Mouse (Mus musculus) gastrocnemius, postnatal 25 days (tissue): Measurements from ENCODE around the gene Mpdu1. TPM values are rescaled to one million over a fixed set of nuclear protein-coding genes. Genes with fewer than 3 reads are reported as not detected.
"Not testable (repeated sequence)": the region's sequence is repeated elsewhere in the genome, so short reads cannot be mapped to it uniquely, and the experiment has no call there.

Experiments
- DNase-seq: peaks from one replicate; pipeline ENCODE4 v3.0.0; 2022
- total RNA-seq, 2 experiments: library from RNA; stranded (reverse); gene quantifications; 1 replicate in 1 of 2; 2 replicates in 1 of 2; pipeline ENCODE4 v1.2.3; 2021

Gene Mpdu1
- total RNA-seq, 2 experiments from 2014 or later, result 6.6 to 10.0 TPM

DNA sequence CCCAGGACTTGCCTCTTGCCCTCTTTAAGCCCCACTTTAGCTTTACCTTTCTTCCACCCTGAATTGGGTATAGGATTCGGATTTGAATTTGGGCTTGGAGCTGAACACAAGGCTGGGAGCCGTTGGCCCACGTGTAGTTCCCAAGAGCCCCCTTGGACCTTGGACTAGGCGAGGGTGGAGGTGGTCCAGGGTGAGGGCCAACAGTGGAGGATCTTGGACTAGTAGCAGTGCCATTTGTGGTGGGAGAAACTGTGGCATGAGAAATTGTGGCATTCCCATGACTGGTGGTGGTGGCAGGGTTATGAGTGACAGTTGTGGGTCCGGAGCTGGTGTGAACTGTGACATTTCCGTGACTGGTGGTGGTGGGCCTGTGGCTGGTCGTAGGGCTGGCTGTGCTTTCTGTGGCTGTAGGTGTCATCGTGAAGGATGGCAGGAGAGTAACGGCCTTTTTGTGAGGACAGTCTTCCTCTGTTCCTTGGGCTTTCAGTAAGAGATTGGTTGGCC, 3.1 kb upstream of the Mpdu1 start:
- no peak for DNase-seq

DNA sequence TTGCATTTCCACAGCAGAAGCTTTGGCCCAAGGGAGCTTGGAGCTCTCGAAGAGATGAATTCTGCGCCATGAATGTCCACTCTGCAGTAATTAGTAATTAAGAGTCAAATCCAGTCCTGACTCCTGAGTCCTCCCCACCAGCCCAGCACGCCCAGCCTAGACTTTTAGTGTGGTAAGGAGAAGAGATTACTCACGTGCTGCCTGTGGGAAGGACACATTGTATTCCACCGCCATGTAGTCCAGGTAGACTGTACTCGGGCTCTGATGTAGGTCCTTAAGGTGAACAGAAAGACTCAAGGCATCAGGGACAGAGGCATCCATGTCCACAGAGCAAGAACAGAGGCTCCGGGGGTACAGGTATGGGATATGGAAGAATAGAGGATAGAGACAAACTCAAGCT, 2.4 kb upstream of the Mpdu1 start:
- DNase-seq, result no peak

DNA sequence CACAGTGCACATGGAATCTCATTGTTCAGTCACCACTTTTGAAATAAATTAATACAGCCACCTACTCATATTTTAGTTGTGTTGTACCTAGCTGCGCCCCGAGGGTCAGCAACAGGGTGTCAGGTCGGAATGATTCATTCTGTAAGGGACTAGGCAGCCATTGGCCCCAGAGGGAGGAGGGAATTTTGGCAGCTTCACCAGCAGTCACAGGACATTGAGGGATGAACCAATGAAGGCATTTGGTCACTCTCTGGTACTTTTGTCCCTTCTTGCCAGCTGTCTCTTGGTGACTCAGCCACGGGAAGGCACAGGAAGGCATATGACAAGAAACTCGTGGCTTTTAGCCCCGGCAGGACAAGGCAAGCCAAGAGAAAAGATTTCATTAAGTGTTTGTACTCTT, 1.4 kb upstream of the Mpdu1 start:
- DNase-seq, result peak; percentile 20

DNA sequence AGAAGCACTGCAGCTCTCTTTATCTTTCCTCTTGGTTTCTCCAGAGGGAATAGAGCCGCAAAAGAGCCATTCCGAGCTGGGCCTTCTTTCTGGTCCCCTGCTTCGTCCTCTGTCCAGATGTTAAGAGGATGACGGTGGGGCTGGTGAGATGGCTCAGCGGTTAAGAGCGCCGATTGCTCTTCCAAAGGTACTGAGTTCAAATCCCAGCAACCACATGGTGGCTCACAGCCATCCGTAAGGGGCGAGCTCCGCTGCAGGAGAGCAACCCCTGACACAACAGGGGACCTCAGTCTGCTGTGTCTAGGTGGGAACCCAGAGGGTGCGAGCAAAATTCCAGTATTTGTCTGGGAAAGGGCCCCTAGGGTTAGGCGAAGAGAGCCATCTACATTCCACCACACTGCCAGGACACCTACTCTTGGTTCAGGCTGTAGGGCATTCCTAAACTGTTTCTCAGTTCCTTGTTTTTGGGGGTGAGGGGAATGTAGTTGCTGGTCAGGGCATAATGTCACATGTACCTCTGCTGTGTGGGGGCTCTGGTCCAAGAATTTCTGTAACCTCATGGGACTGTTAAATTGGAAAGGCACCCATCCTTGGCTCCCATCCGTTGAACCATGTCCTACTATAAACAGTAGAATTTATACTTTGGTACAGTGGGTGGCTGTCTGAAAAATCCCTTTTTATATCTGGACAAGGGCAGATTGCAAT, 677 bp upstream of the Mpdu1 start:
- no peak for DNase-seq

DNA sequence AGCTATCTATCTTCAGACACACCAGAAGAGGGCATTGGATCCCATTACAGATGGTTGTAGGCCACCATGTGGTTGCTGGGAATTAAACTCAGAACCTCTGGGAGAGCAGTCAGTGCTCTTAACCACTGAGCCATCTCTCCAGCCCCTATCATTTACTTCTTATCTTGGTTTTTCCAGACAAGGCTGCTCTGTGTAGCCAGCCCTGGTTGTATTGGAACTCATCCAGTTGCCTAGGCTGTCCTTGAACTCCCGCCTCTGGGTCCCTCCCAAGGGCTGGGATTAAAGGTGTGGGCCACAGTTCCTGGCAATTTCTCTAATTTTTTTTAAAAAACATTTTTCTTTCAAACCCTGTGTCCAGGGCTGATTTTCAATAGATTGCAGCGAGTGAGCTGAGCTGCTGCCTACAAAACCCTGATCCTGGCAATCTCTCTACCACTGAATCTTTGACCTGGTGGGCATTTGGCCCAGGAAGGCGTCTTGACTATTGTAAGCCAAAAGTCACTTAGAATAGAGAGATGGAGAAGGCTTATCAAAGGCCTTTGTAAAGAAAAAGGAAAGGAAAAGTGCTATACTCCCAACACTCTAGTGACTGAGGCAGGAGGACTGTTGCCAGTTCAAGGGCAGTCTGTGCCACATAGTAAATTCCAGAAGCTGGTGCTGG, 1.1 kb downstream of the Mpdu1 start:
- no peak for DNase-seq

DNA sequence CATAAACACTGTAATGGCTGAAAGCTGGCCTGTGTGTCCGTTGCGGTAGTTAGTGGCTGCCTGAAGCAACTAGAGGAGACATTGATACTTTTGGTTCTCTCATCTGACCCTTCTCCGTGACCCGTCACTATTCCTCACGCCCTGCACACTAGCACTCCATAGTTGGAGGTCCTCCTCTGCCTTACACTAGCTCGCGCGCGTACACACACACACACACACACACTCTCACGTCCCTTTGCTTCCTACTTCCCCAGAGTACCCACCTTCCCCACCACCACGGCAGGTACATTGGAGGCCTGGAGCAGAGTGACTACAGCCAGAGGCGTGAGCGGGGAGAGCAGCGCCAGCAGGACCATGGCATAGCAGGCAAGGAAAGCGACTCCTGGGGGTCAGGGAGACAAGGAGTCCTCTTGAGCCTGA, 5.0 kb downstream of the Mpdu1 start:
- no peak for DNase-seq

DNA sequence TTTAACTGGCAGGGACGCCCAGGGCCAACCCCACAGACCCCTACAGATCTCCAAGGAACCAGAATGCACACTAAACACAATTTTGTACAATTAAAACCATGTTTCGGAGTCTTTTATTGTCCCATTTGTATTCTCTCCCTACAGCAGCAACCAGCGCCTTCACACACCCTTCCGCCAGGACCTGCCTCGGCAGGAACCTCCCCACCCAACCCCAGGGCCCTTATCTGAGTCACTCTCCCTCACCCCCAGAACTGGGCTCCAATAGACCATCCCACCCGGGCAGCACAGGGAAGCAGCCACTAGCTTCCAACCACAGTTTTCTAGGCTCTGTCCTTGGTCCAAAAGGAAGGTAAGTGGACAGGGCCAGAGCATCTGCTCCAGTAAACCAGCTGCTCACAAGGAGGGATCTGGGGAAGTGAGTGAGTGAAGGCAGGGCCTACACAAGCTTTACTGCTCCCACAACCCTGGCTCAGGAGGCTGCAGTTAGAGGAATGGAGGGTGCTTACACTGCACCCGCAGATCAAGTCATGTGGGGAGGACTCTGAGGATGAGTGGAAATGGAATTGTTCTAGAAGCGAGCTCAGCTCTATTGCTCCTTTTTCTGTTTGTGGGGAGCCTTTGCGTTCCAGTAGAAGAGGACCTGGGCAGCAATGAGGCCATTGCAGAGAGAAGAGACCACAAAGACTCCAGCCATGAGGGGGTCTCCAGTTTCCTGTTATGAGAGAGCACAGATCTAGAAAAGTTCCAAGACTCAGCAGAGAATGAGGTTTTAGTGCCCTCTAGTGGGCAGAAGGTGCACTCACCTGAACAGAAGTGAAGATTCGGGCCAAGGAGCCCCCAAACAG, 5.6 kb downstream of the Mpdu1 start:
- DNase-seq, result no peak

DNA sequence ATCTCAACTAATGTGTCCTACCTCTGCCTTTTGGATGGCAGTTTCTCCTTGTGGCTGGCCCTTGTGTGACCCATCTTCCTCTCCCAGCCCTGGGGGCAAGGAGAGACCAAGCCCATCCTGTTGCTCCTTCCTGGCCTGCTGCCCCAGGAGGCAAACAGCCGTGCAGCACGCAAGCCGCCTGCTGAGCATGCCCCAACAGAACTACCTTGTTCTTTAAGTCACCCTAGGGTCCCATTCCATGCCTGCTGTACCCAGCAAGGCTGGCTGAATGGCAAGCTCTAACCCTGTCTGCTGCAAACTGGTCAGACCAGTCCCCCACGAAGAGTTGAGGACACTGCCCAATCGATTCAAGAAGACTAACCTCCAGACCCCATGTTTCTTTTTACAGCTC, 6.4 kb downstream of the Mpdu1 start:
- DNase-seq, result no peak

DNA sequence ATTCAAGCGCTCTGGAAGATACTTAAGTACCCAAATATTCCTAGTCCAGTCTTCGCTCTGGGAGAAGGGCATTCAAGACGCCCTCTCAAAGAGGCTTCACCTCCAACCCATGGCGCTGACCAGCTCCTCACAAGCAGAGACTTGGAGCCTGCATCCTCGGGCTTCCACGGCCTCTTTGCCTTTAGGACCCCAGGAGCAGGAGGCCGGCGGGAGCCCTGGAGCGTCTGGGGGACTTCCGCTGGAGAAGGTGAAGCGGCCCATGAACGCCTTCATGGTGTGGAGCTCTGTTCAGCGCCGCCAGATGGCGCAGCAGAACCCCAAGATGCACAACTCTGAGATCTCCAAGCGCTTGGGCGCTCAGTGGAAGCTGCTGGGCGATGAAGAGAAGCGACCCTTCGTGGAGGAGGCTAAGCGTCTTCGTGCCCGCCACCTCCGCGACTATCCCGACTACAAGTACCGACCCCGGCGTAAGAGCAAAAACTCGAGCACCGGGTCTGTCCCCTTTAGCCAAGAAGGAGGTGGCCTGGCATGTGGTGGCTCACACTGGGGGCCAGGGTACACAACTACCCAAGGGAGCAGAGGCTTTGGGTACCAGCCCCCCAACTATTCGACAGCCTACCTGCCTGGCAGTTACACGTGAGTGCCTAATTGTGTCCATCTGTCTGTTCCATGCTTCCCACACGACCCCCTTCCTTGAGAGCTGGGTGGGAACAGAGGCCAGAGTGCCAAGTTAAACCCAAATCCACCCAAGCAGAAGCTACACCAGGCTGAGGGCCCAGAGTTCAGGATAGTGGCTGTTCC, 7.0 kb downstream of the Mpdu1 start, which contains the start of gene Sox15:
Gene Sox15 (plus strand): TSS at position 51 of the 801 bp plus-strand sequence.
- peak; percentile 50 for DNase-seq

DNA sequence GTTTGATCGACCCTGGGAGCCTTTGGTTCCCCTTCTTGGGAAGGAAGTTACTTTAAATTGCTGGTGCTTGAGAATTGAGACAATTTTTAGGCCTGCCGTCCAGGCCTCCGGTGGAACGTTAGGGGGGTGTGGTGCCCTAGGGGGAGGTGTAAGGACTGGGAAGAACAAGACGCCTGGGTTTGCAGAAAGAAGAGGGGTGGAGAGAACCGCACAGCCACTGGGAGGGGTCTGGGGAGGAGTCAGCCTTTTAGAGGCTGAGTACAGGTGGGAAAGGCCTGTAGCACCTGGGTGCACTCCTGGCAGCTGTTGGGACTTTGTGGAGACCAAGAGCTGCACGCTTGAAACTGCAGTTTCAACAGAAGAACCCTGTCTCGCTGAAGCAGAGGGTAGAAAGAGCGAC, 7.7 kb downstream of the Mpdu1 start:
- DNase-seq, result no peak

DNA sequence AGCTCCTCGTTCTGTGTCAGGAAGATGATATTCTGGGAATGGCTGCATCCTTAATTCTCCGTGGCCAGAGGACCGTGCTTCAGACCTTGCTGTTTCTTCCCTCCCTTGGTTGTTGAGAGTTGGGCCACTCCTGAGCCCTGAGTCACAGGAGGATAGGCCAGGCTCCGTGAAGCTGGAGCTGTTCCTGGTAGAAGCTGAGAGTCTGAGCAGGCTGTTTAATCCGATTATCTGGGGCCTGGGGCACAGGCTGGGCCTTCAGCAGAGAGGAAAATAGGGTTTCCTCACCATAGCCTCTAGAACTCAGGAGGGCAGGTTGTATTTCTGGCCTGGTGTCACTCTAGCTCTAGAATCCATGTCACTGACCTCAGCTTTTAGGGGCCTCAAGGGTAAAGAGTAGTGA, 9.0 kb downstream of the Mpdu1 start:
- DNase-seq, result no peak

DNA sequence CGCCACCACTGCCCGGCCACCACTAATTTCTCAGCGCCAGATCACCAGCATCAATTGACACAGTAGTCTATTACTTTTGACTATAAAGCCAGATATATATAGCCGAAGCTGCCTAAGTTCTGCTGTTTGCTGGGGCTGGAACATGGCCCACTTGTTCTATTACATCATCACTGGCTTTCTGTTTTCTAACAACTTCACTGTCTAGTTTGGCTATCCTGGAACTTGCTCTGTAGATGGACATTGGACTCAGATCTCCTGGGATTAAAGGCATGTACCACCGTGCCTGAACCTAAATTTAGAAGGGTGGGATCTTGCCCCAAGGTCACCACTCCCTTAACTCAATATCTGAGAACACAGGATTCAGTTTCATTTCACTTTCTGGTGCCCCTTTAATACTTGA, 16.6 kb downstream of the Mpdu1 start:
- DNase-seq, result no peak

DNA sequence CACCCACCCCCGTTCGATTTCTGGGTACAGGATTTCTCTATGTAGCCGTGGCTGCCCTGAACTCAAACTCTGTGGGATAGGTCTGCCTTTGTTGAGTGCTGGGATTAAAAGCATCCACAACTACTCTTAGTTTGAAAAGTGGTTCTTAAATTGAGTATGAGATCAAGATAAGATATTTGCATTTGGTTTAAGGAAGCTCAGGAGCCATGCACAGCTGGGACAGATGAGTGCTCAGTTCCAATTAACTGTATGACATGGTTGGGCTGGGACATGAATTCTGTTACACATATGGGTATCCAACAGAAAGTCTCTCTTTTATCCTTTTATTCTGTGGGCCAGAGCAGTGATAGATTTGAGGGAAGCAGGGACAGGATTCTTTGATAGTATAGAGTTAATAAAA, 27.0 kb downstream of the Mpdu1 start:
- no peak for DNase-seq

DNA sequence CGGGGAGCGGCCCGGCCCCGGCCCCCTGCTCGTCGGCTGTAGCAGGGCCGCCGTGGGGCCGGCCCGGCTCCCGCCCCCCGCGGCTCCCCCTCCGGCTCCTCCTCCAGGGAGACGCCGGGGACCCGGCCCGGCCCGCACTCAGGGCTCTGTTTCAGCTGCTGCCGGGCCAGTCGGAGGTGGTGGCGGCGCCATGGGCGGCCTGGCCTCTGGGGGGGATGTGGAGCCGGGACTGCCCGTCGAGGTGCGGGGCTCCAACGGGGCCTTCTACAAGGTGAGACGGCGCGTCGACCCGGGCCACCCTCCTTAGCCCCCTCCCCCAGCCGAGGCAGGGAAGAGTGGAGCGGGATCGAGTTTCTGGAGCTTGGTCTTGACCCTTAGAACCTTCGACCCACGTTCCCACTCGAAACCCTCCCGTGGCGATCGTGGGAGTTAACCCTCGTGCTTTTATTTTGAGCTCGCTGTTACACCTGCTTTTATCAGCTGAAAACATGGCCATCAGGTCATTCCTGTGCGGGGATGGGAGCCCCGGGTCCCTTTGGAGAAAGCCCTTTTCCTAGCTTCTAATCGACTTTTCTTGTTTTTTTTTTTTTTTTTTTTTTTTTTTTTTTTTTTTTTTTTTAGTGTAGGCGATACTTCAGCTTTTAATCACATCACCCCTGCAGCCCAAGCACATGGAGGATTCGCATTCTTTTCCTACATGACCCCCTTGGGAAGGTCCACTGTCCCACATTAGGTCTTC, 29.1 kb downstream of the Mpdu1 start:
- no peak for DNase-seq

DNA sequence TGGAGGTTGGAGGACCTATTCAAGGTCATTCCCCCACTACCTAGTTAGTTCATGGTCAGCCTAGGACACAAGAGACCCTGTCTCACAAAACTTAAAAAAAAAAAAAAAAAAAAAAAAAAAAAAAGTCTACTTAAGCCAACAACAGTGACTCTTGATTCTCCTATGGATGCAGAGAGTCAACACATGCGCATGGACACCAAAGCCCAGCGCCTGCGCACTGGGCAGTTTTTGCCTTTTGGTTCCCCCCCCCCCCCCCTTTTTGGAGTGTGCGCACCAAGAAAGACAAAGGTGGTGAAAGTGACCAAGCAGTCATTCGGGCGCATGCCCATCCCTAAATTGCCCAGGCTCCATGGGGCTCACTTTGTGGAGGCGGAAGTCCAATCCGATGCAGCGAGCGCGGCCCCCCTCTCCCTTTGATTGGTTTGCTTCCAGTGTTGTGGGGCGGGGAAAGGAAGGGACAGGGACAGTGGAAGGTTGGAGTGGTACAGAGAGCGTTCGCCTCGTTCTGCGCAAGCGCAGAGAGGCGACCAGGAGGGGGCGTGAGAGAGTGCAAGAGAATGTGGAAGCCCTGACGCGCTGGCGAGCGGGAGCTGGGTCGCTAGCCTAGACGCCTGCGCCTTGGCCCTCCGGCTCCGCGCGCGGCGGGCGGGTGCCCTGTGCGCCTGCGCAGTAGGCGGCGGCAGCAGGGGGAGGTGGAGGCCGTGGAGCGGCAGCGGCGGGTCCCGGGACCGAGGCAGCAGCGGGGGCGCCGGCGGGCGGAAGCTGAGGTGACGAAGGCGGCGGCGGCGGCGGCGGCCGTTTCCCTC, 30.0 kb downstream of the Mpdu1 start, which contains the start of gene Fxr2:
Gene Fxr2 (plus strand): TSS at position 707 of the 806 bp plus-strand sequence.
- DNase-seq, result peak; percentile 100

DNA sequence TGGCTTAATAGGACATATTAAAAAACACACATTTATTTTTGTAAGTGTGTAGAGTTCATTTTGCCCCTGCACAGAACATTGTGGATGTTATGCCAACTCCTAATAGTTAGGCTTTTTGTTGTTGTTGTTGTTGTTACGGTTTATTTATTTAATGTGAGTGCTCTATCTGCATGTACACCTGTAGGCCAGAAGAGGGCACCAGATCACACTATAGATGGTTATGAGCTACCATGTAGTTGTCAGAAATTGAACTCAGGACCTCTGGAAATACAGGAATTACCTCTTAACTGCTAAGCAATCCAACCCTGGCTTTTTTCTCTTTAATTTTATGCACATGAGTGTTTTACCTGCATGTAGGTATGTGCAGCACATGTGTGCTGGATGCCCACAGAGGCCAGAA, 32.6 kb downstream of the Mpdu1 start:
- DNase-seq, result no peak

DNA sequence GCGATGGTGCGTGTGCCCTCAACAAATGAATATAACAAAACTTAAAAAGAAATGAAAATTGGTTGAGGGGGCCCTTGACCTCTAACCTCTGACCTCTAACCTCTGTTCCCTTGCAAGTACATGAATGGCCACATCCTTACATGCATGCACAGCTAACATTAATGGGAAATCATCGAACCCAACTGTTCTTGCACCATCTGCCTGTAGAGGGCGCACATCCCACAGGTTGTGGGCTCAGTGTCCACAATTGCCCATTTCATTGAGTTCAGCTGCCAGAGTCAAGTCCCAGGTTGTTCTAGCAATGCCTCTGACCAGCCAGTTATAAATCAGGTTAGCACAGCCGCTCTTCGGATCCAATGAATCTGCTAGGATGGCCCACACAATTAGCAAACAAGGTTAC, 34.2 kb downstream of the Mpdu1 start:
- DNase-seq, result peak; percentile 46

DNA sequence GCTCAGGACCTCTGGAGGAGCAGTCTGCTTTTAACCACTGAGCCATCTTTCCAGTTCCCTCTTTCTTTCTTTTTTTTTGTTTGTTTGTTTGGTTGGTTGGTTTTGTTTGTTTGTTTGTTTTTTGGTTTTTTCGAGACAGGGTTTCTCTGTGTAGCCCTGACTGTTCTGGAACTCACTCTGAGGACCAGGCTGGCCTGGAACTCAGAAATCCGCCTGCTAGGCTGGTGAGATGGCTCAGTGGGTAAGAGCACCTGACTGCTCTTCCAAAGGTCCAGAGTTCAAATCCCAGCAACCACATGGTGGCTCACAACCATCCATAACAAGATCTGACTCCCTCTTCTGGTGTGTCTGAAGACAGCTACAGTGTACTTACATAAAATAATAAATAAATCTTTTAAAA, 38.1 kb downstream of the Mpdu1 start:
- not testable (repeated sequence) for DNase-seq

DNA sequence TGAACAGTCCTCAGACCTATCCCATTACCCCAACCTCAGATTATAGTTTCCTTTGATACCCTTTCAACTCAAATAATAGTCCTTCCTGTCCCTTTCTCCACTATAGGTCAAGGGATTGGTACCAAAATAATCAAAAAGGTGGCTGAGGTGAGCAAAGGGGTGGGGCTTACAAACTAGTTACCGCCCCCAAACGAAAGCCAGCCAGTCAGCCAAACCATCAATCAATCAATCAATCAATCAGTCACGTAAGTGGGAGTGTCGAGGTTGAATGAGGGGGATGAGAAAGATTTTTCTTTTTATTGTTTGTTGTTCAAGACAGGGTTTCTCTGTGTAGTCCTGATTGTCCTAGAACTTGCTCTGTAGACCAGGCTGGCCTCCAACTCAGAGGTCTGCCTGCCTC, 39.4 kb downstream of the Mpdu1 start:
- no peak for DNase-seq

DNA sequence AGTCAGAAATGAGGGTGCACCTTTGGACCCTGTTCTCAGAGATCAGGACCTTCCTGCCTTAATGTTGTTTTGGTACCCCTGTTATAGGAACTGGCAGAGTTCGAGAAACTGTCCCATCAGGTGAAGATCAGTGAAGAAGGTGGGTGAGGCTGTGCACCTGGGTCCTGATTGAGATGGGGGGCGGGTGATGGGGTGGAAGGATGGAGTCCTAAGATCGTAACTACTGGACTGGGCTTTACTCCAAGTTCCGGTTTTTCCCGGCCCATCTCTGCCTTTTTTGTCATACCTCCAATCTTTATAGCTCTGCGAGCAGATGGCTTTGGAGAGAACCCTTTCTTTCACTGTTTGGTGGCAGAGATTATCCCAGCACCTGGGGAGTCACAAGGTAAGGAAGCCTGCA, 40.0 kb downstream of the Mpdu1 start:
- no peak for DNase-seq
